8 mouse cellular contexts compared by ENCODE assay signal in the genomic region with DNA sequence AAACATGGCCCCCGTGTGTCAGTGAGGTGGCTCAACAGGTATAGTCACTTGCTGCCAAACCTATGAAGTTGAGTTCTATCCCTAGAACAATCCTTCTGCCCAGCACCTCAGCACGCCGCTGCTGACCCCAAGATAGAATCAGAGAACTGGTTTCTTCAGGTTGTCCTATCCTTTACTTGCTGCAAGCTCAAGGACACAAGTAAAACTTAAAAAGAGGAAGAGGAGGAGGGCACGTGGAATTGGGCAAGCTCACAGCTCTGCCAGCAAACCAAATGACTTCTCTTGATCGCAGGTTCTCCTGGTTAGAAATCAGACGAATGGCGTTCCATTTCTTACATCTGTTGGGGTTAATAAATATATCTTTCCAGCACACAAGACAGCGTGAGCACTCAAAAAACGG. TPM values are rescaled to one million over a fixed set of nuclear protein-coding genes. Genes with fewer than 3 reads are reported as not detected.
DNase-seq lines count a peak whose midpoint lies in the region; ATAC-seq and TF ChIP-seq lines count a peak whose summit lies in the region.

No protein-coding gene starts in this region.

- H3K4me3 ChIP-seq in hindbrain, embryonic 13.5 days, result peak overlapping the region; percentile 61; the same call in 1 of the 2 replicates
- H3K4me3 ChIP-seq in hindbrain, embryonic 12.5 days, result no peak overlapping the region
- peak overlapping the region; percentile 75 to 84; a peak in 2 of 4 replicates for H3K4me3 ChIP-seq in ES-E14 (ENCODE audit: insufficient read depth in 1 of 2, low read depth in 1 of 2, low read length in 2 of 2, poor library complexity in 1 of 2, severe bottlenecking in 1 of 2)
- no peak overlapping the region; the same call in 1 of the 2 replicates for H3K4me3 ChIP-seq in embryonic facial prominence, embryonic 15.5 days (replicated peaks)
- peak overlapping the region in 1 of 2 experiments; percentile 90; a peak in 2 of 4 replicates for H3K4me3 ChIP-seq in liver, embryonic 14.5 days (ENCODE audit: insufficient read depth in 1 of 2, low read depth in 2 of 2, low read length in 2 of 2)

- in situ Hi-C loops in ES-E14 (cut with MboI; ENCODE audit: low sequenced_read_pairs in 2 of 2, unreplicated experiment in 2 of 2), result no loop called here

- ATAC-seq in hindbrain, embryonic 13.5 days (ENCODE audit: low FRiP score), result no peak
- no peak for ATAC-seq in hindbrain, embryonic 12.5 days (ENCODE audit: low FRiP score)
- no peak for ATAC-seq in embryonic facial prominence, embryonic 15.5 days (ENCODE audit: insufficient number of reproducible peaks, low FRiP score, low TSS enrichment, low read depth)
- no peak for ATAC-seq in liver, embryonic 14.5 days (ENCODE audit: insufficient read depth)

- WGBS in hindbrain, embryonic 13.5 days, result 90% methylated on average over 9 of the region's 9 CpGs
- 87% methylated on average over 9 of the region's 9 CpGs for WGBS in hindbrain, embryonic 12.5 days
- 80% methylated on average over 9 of the region's 9 CpGs for WGBS in embryonic facial prominence, embryonic 15.5 days
- 63% methylated on average over 9 of the region's 9 CpGs for WGBS in liver, embryonic 14.5 days (ENCODE audit: insufficient replicate concordance)

- no peak for TF ChIP-seq EP300 in liver, embryonic 14.5 days (IDR thresholded peaks at IDR 0.05; ENCODE audit: low read depth)

- H3K4me2 ChIP-seq in hindbrain, embryonic 13.5 days, result no peak overlapping the region
- no peak overlapping the region; the same call in 1 of the 2 replicates for H3K4me2 ChIP-seq in hindbrain, embryonic 12.5 days (replicated peaks)
- peak overlapping the region; percentile 96; the same call in 1 of the 2 replicates for H3K4me2 ChIP-seq in embryonic facial prominence, embryonic 15.5 days (replicated peaks)
- H3K4me2 ChIP-seq in liver, embryonic 14.5 days (ENCODE audit: low read depth), result peak overlapping the region; percentile 99

- no peaks in the 10 kb centered on the region for H3K9me3 ChIP-seq in hindbrain, embryonic 13.5 days
- H3K9me3 ChIP-seq in hindbrain, embryonic 12.5 days (replicated peaks), result no peaks in the 10 kb centered on the region
- H3K9me3 ChIP-seq in ES-E14 (ENCODE audit: control insufficient read depth, insufficient read depth, low read depth, low read length), result no peaks in the 10 kb centered on the region
- no peaks in the 10 kb centered on the region for H3K9me3 ChIP-seq in embryonic facial prominence, embryonic 15.5 days (replicated peaks)
- no peaks in the 10 kb centered on the region for H3K9me3 ChIP-seq in liver, embryonic 14.5 days (ENCODE audit: control insufficient read depth, low read length)

- TF ChIP-seq CTCF in liver, embryonic 14.5 days (IDR thresholded peaks at IDR 0.05; ENCODE audit: low read depth), result no peak

- H3K36me3 ChIP-seq in hindbrain, embryonic 13.5 days, result no peaks in the 10 kb centered on the region
- H3K36me3 ChIP-seq in hindbrain, embryonic 12.5 days, result no peaks in the 10 kb centered on the region
- no peaks in the 10 kb centered on the region for H3K36me3 ChIP-seq in ES-E14 (ENCODE audit: control insufficient read depth, insufficient read depth, low read length, poor library complexity, severe bottlenecking)
- no peaks in the 10 kb centered on the region for H3K36me3 ChIP-seq in embryonic facial prominence, embryonic 15.5 days
- H3K36me3 ChIP-seq in liver, embryonic 14.5 days (replicated peaks; ENCODE audit: control insufficient read depth, insufficient read depth, low read depth), result no peaks in the 10 kb centered on the region

- peaks cover 12% of the 10 kb centered on the region; the same call in 1 of the 2 replicates for H3K4me1 ChIP-seq in hindbrain, embryonic 13.5 days (replicated peaks)
- H3K4me1 ChIP-seq in hindbrain, embryonic 12.5 days, result peaks cover 5% of the 10 kb centered on the region; the same call in 1 of the 2 replicates
- peaks cover 3 to 17% of the 10 kb centered on the region in 2 experiments for H3K4me1 ChIP-seq in ES-E14 (ENCODE audit: control insufficient read depth in 2 of 2, insufficient read depth in 2 of 2, low read length in 2 of 2, poor library complexity in 1 of 2)
- peaks cover 18% of the 10 kb centered on the region for H3K4me1 ChIP-seq in embryonic facial prominence, embryonic 15.5 days
- H3K4me1 ChIP-seq in liver, embryonic 14.5 days (replicated peaks; ENCODE audit: control insufficient read depth in 2 of 2, insufficient read depth in 2 of 2, low read length in 1 of 2), result peaks cover 31 to 34% of the 10 kb centered on the region in 2 experiments

- DNase-seq in ES-E14 (ENCODE audit: low read depth, low spot score), result no peak
- DNase-seq in liver, embryonic 14.5 days (ENCODE audit: low read depth in 3 of 3, low spot score in 3 of 3), result no peak
- DNase-seq in adrenal gland, adult (ENCODE audit: inconsistent age in 2 of 2, low spot score in 1 of 2), result no peak
- no peak for DNase-seq in cerebellum, postnatal 25 days
- DNase-seq in layer of hippocampus, postnatal 36 days, result no peak

- H3K27ac ChIP-seq in hindbrain, embryonic 13.5 days, result no peak overlapping the region
- H3K27ac ChIP-seq in hindbrain, embryonic 12.5 days, result no peak overlapping the region
- H3K27ac ChIP-seq in ES-E14 (ENCODE audit: insufficient read depth, low read depth, low read length, poor library complexity, severe bottlenecking), result no peak overlapping the region
- H3K27ac ChIP-seq in embryonic facial prominence, embryonic 15.5 days (replicated peaks), result peak overlapping the region; percentile 89; the same call in 1 of the 2 replicates
- H3K27ac ChIP-seq in liver, embryonic 14.5 days, result no peak overlapping the region

- no peaks in the 10 kb centered on the region for H3K27me3 ChIP-seq in hindbrain, embryonic 13.5 days
- H3K27me3 ChIP-seq in hindbrain, embryonic 12.5 days, result no peaks in the 10 kb centered on the region
- no peaks in the 10 kb centered on the region for H3K27me3 ChIP-seq in embryonic facial prominence, embryonic 15.5 days
- H3K27me3 ChIP-seq in liver, embryonic 14.5 days (ENCODE audit: control insufficient read depth, insufficient read depth, low read length), result no peaks in the 10 kb centered on the region

- no peak overlapping the region for H3K9ac ChIP-seq in hindbrain, embryonic 13.5 days
- H3K9ac ChIP-seq in hindbrain, embryonic 12.5 days, result no peak overlapping the region
- H3K9ac ChIP-seq in ES-E14 (ENCODE audit: insufficient read depth, low read depth, low read length, poor library complexity, severe bottlenecking), result no peak overlapping the region
- no peak overlapping the region for H3K9ac ChIP-seq in embryonic facial prominence, embryonic 15.5 days
- H3K9ac ChIP-seq in liver, embryonic 14.5 days (replicated peaks), result peak overlapping the region; percentile 94; the same call in 1 of the 2 replicates

TF ChIP-seq in ES-E14, 5 proteins besides CTCF, POLR2A, EP300 and RAD21:
- TF ChIP-seq ZNF384 (IDR thresholded peaks at IDR 0.05; ENCODE audit: low read depth, low read length), result no peak
- TF ChIP-seq MAFK (IDR thresholded peaks at IDR 0.05; ENCODE audit: insufficient read depth, low read depth, low read length), result no peak
- no peak for TF ChIP-seq ZC3H11A (IDR thresholded peaks at IDR 0.05; ENCODE audit: borderline replicate concordance, low read depth, low read length)
- no peak for TF ChIP-seq CHD2 (IDR thresholded peaks at IDR 0.05; ENCODE audit: low read depth, low read length)
- no peak for TF ChIP-seq HCFC1 (IDR thresholded peaks at IDR 0.05; ENCODE audit: borderline replicate concordance, insufficient read depth, low read length)
TF ChIP-seq in ES-E14: peak in this region for 0.

RNA-seq across cellular contexts. Expression of gene Mthfd1l, which starts 0.7 kb away (rescaled TPM):
- polyA plus RNA-seq in hindbrain, embryonic 13.5 days (2015; fragmentation: Nextera tagmentation; extraction: Ambion mirVana), result 5.3 and 6.0 TPM in 2 replicates
- 8.3 and 9.1 TPM in 2 replicates for polyA plus RNA-seq in hindbrain, embryonic 12.5 days (2016; fragmentation: Nextera tagmentation; extraction: Ambion mirVana)
- 48.5 and 67.0 TPM in 2 replicates for total RNA-seq in ES-E14 (2012; rRNA removed)
- 9.1 and 10.0 TPM in 2 replicates for polyA plus RNA-seq in embryonic facial prominence, embryonic 15.5 days (2015; fragmentation: Nextera tagmentation; extraction: Ambion mirVana)
- polyA plus RNA-seq in liver, embryonic 14.5 days (2012; rRNA removed), result 11.9 and 18.5 TPM in 2 replicates
- polyA plus RNA-seq in liver, embryonic 14.5 days (2014; fragmentation: Nextera tagmentation; extraction: Ambion mirVana), result 19.2 and 21.4 TPM in 2 replicates
- 1 to 10 TPM; 7.7 to 9.3 TPM for total RNA-seq in layer of hippocampus, postnatal 36 days (2021)

Comparison
In these comparisons a context has a peak if more than half of its experiments do, and no peak if none do; other contexts are left out.
1. H3K4me3 ChIP-seq: peak in hindbrain, embryonic 13.5 days (single experiment) and ES-E14 (2 of 2); none in hindbrain, embryonic 12.5 days (single experiment) and embryonic facial prominence, embryonic 15.5 days (single experiment).
2. H3K4me2 ChIP-seq: peak in embryonic facial prominence, embryonic 15.5 days (single experiment) and liver, embryonic 14.5 days (single experiment); none in hindbrain, embryonic 13.5 days (single experiment) and hindbrain, embryonic 12.5 days (single experiment).